Mouse (Mus musculus) forebrain, embryonic 15.5 days (tissue): ENCODE data around the gene Gprc5a. TPM values are rescaled to one million over a fixed set of nuclear protein-coding genes. Genes with fewer than 3 reads are reported as not detected.

Source experiments
- ATAC-seq: fragments of 200-750 bp; cut with Nextera tagmentation; replicated peaks from 2 replicates; pipeline ENCODE4 v1.8.0; 2017; ENCODE audit warnings: mild to moderate bottlenecking, moderate TSS enrichment, moderate library complexity
- H3K27ac ChIP-seq: fragments of 300-500 bp; sonication (generic); replicated peaks from 2 replicates; pipeline ENCODE4 v1.5.1; 2015; ENCODE audit warnings: mild to moderate bottlenecking, inconsistent platforms
- H3K27me3 ChIP-seq: fragments of 300-500 bp; sonication (generic); 2 replicates; pipeline ENCODE4 v1.6.1; 2015; ENCODE audit warnings: inconsistent platforms
- H3K36me3 ChIP-seq: fragments of 300-500 bp; sonication (generic); 2 replicates; pipeline ENCODE4 v1.6.1; 2015; ENCODE audit warnings: mild to moderate bottlenecking, inconsistent platforms
- H3K4me1 ChIP-seq: fragments of 300-500 bp; sonication (generic); 2 replicates; pipeline ENCODE4 v1.6.1; 2015; ENCODE audit warnings: inconsistent platforms
- H3K4me2 ChIP-seq: fragments of 300-500 bp; sonication (generic); replicated peaks from 2 replicates; pipeline ENCODE4 v1.6.1; 2015; ENCODE audit warnings: mild to moderate bottlenecking, inconsistent platforms
- H3K4me3 ChIP-seq: fragments of 300-500 bp; sonication (generic); 2 replicates; pipeline ENCODE4 v1.5.1; 2015; ENCODE audit warnings: mild to moderate bottlenecking, inconsistent platforms
- H3K9ac ChIP-seq: fragments of 300-500 bp; sonication (generic); replicated peaks from 2 replicates; pipeline ENCODE4 v1.6.1; 2015; ENCODE audit warnings: mild to moderate bottlenecking, inconsistent platforms
- H3K9me3 ChIP-seq: fragments of 300-500 bp; sonication (generic); 2 replicates; pipeline ENCODE4 v1.6.1; 2016; ENCODE audit warnings: inconsistent platforms
- WGBS: fragments of 180-500 bp; shearing (Covaris S2); methylation state at CpG from one replicate; pipeline ENCODE4 v1.1.7; 2015; ENCODE audit warnings: mixed read lengths; 5-methylcytosine and 5-hydroxymethylcytosine counted together
- polyA plus RNA-seq: library from polyadenylated mRNA; unstranded; fragments of >200 nt; fragmentation: Nextera tagmentation; extraction: Ambion mirVana; gene quantifications from 2 replicates; pipeline ENCODE4 v1.2.1, GENCODE M21; 2015

Gprc5a gene
- polyA plus RNA-seq, 1 experiment from 2014 or later, result 0.28 TPM

GRCm38 (mm10) chr6:135047276-135047675 is 18.2 kb upstream of the Gprc5a start:
- 75% methylated on average over 9 of the region's 9 CpGs for WGBS
- H3K4me1 ChIP-seq, result no peaks in the 10 kb centered on the region
- H3K27me3 ChIP-seq, result no peaks in the 10 kb centered on the region
- no peaks in the 10 kb centered on the region for H3K36me3 ChIP-seq
- H3K27ac ChIP-seq, result no peak overlapping the region
- no peak for ATAC-seq
- no peak overlapping the region for H3K4me2 ChIP-seq
- no peaks in the 10 kb centered on the region for H3K9me3 ChIP-seq
- H3K4me3 ChIP-seq, result no peak overlapping the region
- no peak overlapping the region for H3K9ac ChIP-seq

- Histone ChIP-seq H3K36me3 (no peaks in the 10 kb centered on the region), H3K27ac (no peak overlapping the region), H3K4me2 (no peak overlapping the region), H3K4me3 (no peak overlapping the region), H3K9ac (no peak overlapping the region), H3K9me3 (no peaks in the 10 kb centered on the region), H3K27me3 (no peaks in the 10 kb centered on the region), H3K4me1 (no peaks in the 10 kb centered on the region)
- ATAC-seq, result no peak
- 93% methylated on average over 6 of the region's 6 CpGs for WGBS
Measured at GRCm38 (mm10) chr6:135048509-135048908, 16.9 kb upstream of the Gprc5a start.

GRCm38 (mm10) chr6:135048956-135049355 is 16.5 kb upstream of the Gprc5a start:
- H3K4me3 ChIP-seq, result no peak overlapping the region
- no peaks in the 10 kb centered on the region for H3K4me1 ChIP-seq
- WGBS, result 83% methylated on average over 16 of the region's 16 CpGs
- no peak overlapping the region for H3K27ac ChIP-seq
- no peaks in the 10 kb centered on the region for H3K9me3 ChIP-seq
- no peak overlapping the region for H3K9ac ChIP-seq
- H3K4me2 ChIP-seq, result no peak overlapping the region
- no peaks in the 10 kb centered on the region for H3K27me3 ChIP-seq
- no peaks in the 10 kb centered on the region for H3K36me3 ChIP-seq
- no peak for ATAC-seq

GRCm38 (mm10) chr6:135053789-135054188 is 11.7 kb upstream of the Gprc5a start:
- no peaks in the 10 kb centered on the region for H3K9me3 ChIP-seq
- H3K4me3 ChIP-seq, result no peak overlapping the region
- ATAC-seq, result no peak
- H3K4me2 ChIP-seq, result no peak overlapping the region
- H3K27me3 ChIP-seq, result no peaks in the 10 kb centered on the region
- H3K9ac ChIP-seq, result no peak overlapping the region
- H3K27ac ChIP-seq, result no peak overlapping the region
- H3K4me1 ChIP-seq, result no peaks in the 10 kb centered on the region
- no peaks in the 10 kb centered on the region for H3K36me3 ChIP-seq
- 76% methylated on average over 3 of the region's 3 CpGs for WGBS

- no peak overlapping the region for H3K4me3 ChIP-seq
- no peaks in the 10 kb centered on the region for H3K27me3 ChIP-seq
- H3K27ac ChIP-seq, result no peak overlapping the region
- WGBS, result 75% methylated on average over 4 of the region's 4 CpGs
- H3K4me1 ChIP-seq, result no peaks in the 10 kb centered on the region
- no peak overlapping the region for H3K4me2 ChIP-seq
- no peak overlapping the region for H3K9ac ChIP-seq
- ATAC-seq, result no peak
- no peaks in the 10 kb centered on the region for H3K9me3 ChIP-seq
- no peaks in the 10 kb centered on the region for H3K36me3 ChIP-seq
Measured at GRCm38 (mm10) chr6:135055882-135056281, 9.6 kb upstream of the Gprc5a start.

GRCm38 (mm10) chr6:135060728-135061127 is 4.7 kb upstream of the Gprc5a start:
- Histone ChIP-seq H3K4me1 (peaks cover 7% of the 10 kb centered on the region; the same call in 1 of the 2 replicates), H3K4me2 (no peak overlapping the region), H3K27me3 (0 out of 2 replicates have a peak, but pooled peaks cover under 1% of the 10 kb centered on the region), H3K9me3 (no peaks in the 10 kb centered on the region), H3K9ac (no peak overlapping the region), H3K36me3 (no peaks in the 10 kb centered on the region), H3K4me3 (no peak overlapping the region), H3K27ac (no peak overlapping the region)
- no peak for ATAC-seq
- 98% methylated on average over 4 of the region's 4 CpGs for WGBS

GRCm38 (mm10) chr6:135064621-135065020 is 830 bp upstream of the Gprc5a start:
- 67% methylated on average over 12 of the region's 12 CpGs for WGBS
- Histone ChIP-seq H3K9me3 (no peaks in the 10 kb centered on the region), H3K4me2 (no peak overlapping the region)

GRCm38 (mm10) chr6:135066795-135067445 is 1.5 kb downstream of the Gprc5a start:
- H3K4me3 ChIP-seq, result no peak overlapping the region
- no peaks in the 10 kb centered on the region for H3K36me3 ChIP-seq
- H3K9me3 ChIP-seq, result no peaks in the 10 kb centered on the region
- H3K9ac ChIP-seq, result no peak overlapping the region
- H3K4me1 ChIP-seq, result peaks cover 10% of the 10 kb centered on the region; the same call in 1 of the 2 replicates
- no peak for ATAC-seq
- 29% methylated on average over 6 of the region's 6 CpGs for WGBS
- H3K4me2 ChIP-seq, result no peak overlapping the region
- peaks cover 6% of the 10 kb centered on the region; the same call in 1 of the 2 replicates for H3K27me3 ChIP-seq
- no peak overlapping the region for H3K27ac ChIP-seq

More at GRCm38 (mm10) chr6:135064621-135065020, 830 bp upstream of the Gprc5a start:
- ATAC-seq, result no peak
- H3K4me1 ChIP-seq, result peaks cover 10% of the 10 kb centered on the region; the same call in 1 of the 2 replicates
- no peaks in the 10 kb centered on the region for H3K36me3 ChIP-seq
- H3K27me3 ChIP-seq, result peaks cover 6% of the 10 kb centered on the region; the same call in 1 of the 2 replicates
- H3K4me3 ChIP-seq, result no peak overlapping the region
- no peak overlapping the region for H3K9ac ChIP-seq
- H3K27ac ChIP-seq, result no peak overlapping the region

- H3K4me2 ChIP-seq, result no peak overlapping the region
- H3K27ac ChIP-seq, result no peak overlapping the region
- 75% methylated on average over 4 of the region's 5 CpGs for WGBS
- H3K36me3 ChIP-seq, result no peaks in the 10 kb centered on the region
- H3K4me1 ChIP-seq, result peaks cover 10% of the 10 kb centered on the region; the same call in 1 of the 2 replicates
- H3K27me3 ChIP-seq, result peaks cover 6% of the 10 kb centered on the region; the same call in 1 of the 2 replicates
- ATAC-seq, result no peak
- H3K9ac ChIP-seq, result no peak overlapping the region
- H3K9me3 ChIP-seq, result no peaks in the 10 kb centered on the region
- H3K4me3 ChIP-seq, result no peak overlapping the region
Measured at GRCm38 (mm10) chr6:135068221-135068620, 2.8 kb downstream of the Gprc5a start.

- Histone ChIP-seq H3K4me2 (no peak overlapping the region), H3K27me3 (peaks cover 6% of the 10 kb centered on the region; the same call in 1 of the 2 replicates), H3K9ac (no peak overlapping the region), H3K9me3 (no peaks in the 10 kb centered on the region), H3K36me3 (no peaks in the 10 kb centered on the region), H3K4me1 (peaks cover 10% of the 10 kb centered on the region; the same call in 1 of the 2 replicates), H3K27ac (no peak overlapping the region), H3K4me3 (no peak overlapping the region)
- 77% methylated on average over 6 of the region's 6 CpGs for WGBS
- ATAC-seq, result no peak
Measured at GRCm38 (mm10) chr6:135069856-135070255, 4.4 kb downstream of the Gprc5a start.

GRCm38 (mm10) chr6:135070347-135070746 is 4.9 kb downstream of the Gprc5a start:
- 81% methylated on average over 2 of the region's 2 CpGs for WGBS
- Histone ChIP-seq H3K27ac (no peak overlapping the region), H3K9me3 (no peaks in the 10 kb centered on the region), H3K36me3 (no peaks in the 10 kb centered on the region), H3K27me3 (peaks cover 6% of the 10 kb centered on the region; the same call in 1 of the 2 replicates), H3K4me3 (no peak overlapping the region), H3K4me2 (no peak overlapping the region), H3K4me1 (peaks cover 7% of the 10 kb centered on the region; the same call in 1 of the 2 replicates), H3K9ac (no peak overlapping the region)
- no peak for ATAC-seq

GRCm38 (mm10) chr6:135074405-135074947 is 9.0 kb downstream of the Gprc5a start:
- no peaks in the 10 kb centered on the region for H3K4me1 ChIP-seq
- WGBS, result 83% methylated on average over 6 of the region's 6 CpGs

More at GRCm38 (mm10) chr6:135074405-135074947, 9.0 kb downstream of the Gprc5a start:
- no peak overlapping the region for H3K9ac ChIP-seq
- no peak overlapping the region for H3K4me3 ChIP-seq
- H3K27me3 ChIP-seq, result no peaks in the 10 kb centered on the region
- H3K4me2 ChIP-seq, result no peak overlapping the region
- no peaks in the 10 kb centered on the region for H3K36me3 ChIP-seq
- H3K9me3 ChIP-seq, result no peaks in the 10 kb centered on the region
- no peak for ATAC-seq
- H3K27ac ChIP-seq, result no peak overlapping the region
